Mouse (Mus musculus) embryonic facial prominence, embryonic 12.5 days (tissue): ENCODE data around the gene Bex2. TPM values are rescaled to one million over a fixed set of nuclear protein-coding genes. Genes with fewer than 3 reads are reported as not detected.
"Not testable (repeated sequence)": the region's sequence is repeated elsewhere in the genome, so short reads cannot be mapped to it uniquely, and the experiment has no call there.

Experiments
- ATAC-seq: fragments of 200-750 bp; cut with Nextera tagmentation; 2 replicates; pipeline ENCODE4 v1.8.0; 2017; ENCODE audit not compliant: insufficient number of reproducible peaks, insufficient read depth, low FRiP score, low TSS enrichment
- H3K27ac ChIP-seq: fragments of 300-500 bp; sonication (generic); 2 replicates; pipeline ENCODE4 v1.5.1; 2016; ENCODE audit warnings: mild to moderate bottlenecking
- H3K27me3 ChIP-seq: fragments of 300-500 bp; sonication (generic); 2 replicates; pipeline ENCODE4 v1.6.1; 2016; ENCODE audit warnings: mild to moderate bottlenecking, moderate library complexity
- H3K36me3 ChIP-seq: fragments of 300-500 bp; sonication (generic); 2 replicates; pipeline ENCODE4 v1.6.1; 2016; ENCODE audit warnings: mild to moderate bottlenecking
- H3K4me1 ChIP-seq: fragments of 300-500 bp; sonication (generic); 2 replicates; pipeline ENCODE4 v1.6.1; 2016
- H3K4me2 ChIP-seq: fragments of 300-500 bp; sonication (generic); replicated peaks from 2 replicates; pipeline ENCODE4 v1.6.1; 2016; ENCODE audit warnings: mild to moderate bottlenecking, moderate library complexity
- H3K4me3 ChIP-seq: fragments of 300-500 bp; sonication (generic); 2 replicates; pipeline ENCODE4 v1.5.1; 2016; ENCODE audit warnings: mild to moderate bottlenecking
- H3K9ac ChIP-seq: fragments of 300-500 bp; sonication (generic); 2 replicates; pipeline ENCODE4 v1.6.1; 2016; ENCODE audit warnings: mild to moderate bottlenecking, moderate library complexity
- H3K9me3 ChIP-seq: fragments of 300-500 bp; sonication (generic); 2 replicates; pipeline ENCODE4 v1.6.1; 2016; ENCODE audit warnings: mild to moderate bottlenecking, moderate library complexity
- WGBS: fragments of 180-500 bp; shearing (Covaris S2); methylation state at CpG from one replicate; pipeline ENCODE4 v1.1.7; 2016; 5-methylcytosine and 5-hydroxymethylcytosine counted together
- polyA plus RNA-seq: library from polyadenylated mRNA; unstranded; fragments of >200 nt; fragmentation: Nextera tagmentation; extraction: Ambion mirVana; gene quantifications from 2 replicates; pipeline ENCODE4 v1.2.1, GENCODE M21; 2016

Gene Bex2
- polyA plus RNA-seq: 192 and 203 TPM in 2 replicates

- H3K27me3 ChIP-seq, H3K27ac ChIP-seq, H3K4me1 ChIP-seq, H3K9me3 ChIP-seq, H3K36me3 ChIP-seq: not testable (repeated sequence)
- Histone ChIP-seq H3K4me2 (peak within 1 kb of the TSS; percentile 41), H3K9ac (peak within 1 kb of the TSS; percentile 27; the same call in 1 of the 2 replicates), H3K4me3 (peak within 1 kb of the TSS; percentile 39)
- WGBS: 40% methylated on average over 1 of the region's 32 CpGs
- peak; percentile 94 for ATAC-seq
Observed at GRCm38 (mm10) chrX:136068020-136068419, at the start of gene Bex2. Gene Bex2 (minus strand): TSS chrX:136068236.

- Histone ChIP-seq H3K4me2 (peak overlapping the region; percentile 53), H3K4me3 (peak overlapping the region; percentile 40), H3K9ac (0 out of 2 replicates have a peak overlapping the region, but pooled peaks have one; percentile 27), H3K27me3 (peaks cover 4% of the 10 kb centered on the region; the same call in 1 of the 2 replicates), H3K4me1 (no peaks in the 10 kb centered on the region), H3K36me3 (no peaks in the 10 kb centered on the region), H3K9me3 (no peaks in the 10 kb centered on the region), H3K27ac (peak overlapping the region; percentile 60; the same call in 1 of the 2 replicates)
- peak; percentile 96 for ATAC-seq
- WGBS: 22% methylated on average over 23 of the region's 23 CpGs
Observed at GRCm38 (mm10) chrX:136115419-136115961, 47.5 kb upstream of the Bex2 start.

- Histone ChIP-seq H3K4me1 (no peaks in the 10 kb centered on the region), H3K27ac (no peak overlapping the region), H3K36me3 (no peaks in the 10 kb centered on the region), H3K4me2 (peak overlapping the region; percentile 53), H3K27me3 (peaks cover 4% of the 10 kb centered on the region; the same call in 1 of the 2 replicates), H3K4me3 (no peak overlapping the region), H3K9ac (no peak overlapping the region), H3K9me3 (no peaks in the 10 kb centered on the region)
- WGBS: 36% methylated on average over 4 of the region's 4 CpGs
- ATAC-seq: no peak
Observed at GRCm38 (mm10) chrX:136115015-136115414, 47.0 kb upstream of the Bex2 start.

GRCm38 (mm10) chrX:136107942-136108341 is 39.9 kb upstream of the Bex2 start:
- H3K27me3 ChIP-seq: no peaks in the 10 kb centered on the region; the same call in 1 of the 2 replicates
- H3K9ac ChIP-seq: no peak overlapping the region
- ATAC-seq: no peak
- no peaks in the 10 kb centered on the region for H3K4me1 ChIP-seq
- H3K9me3 ChIP-seq: no peaks in the 10 kb centered on the region
- no peak overlapping the region for H3K4me2 ChIP-seq
- WGBS: 47% methylated on average over 6 of the region's 6 CpGs
- H3K4me3 ChIP-seq: no peak overlapping the region
- no peaks in the 10 kb centered on the region for H3K36me3 ChIP-seq
- H3K27ac ChIP-seq: no peak overlapping the region

DNA sequence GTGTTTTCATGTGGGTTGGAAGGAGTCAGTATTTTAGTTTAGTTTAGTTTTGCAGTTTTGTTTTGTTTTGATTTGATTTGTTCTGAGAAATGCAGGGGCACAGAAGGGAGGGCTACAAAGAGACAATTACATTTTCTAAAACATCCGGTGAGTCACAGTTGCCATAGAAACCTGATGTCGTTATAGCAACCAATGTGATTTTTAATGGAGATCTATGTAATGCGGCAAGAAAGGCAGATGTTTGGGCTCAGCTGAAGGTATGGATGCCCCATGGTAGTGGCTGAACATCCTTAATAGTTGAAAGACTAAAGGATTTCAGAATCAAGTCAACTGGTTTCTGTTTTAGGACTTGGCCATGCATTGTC is 36.7 kb upstream of the Bex2 start:
- H3K4me1 ChIP-seq: no peaks in the 10 kb centered on the region
- no peak for ATAC-seq
- no peak overlapping the region for H3K27ac ChIP-seq
- no peaks in the 10 kb centered on the region for H3K36me3 ChIP-seq
- no peak overlapping the region for H3K9ac ChIP-seq
- no peak overlapping the region for H3K4me3 ChIP-seq
- H3K9me3 ChIP-seq: no peaks in the 10 kb centered on the region
- no peak overlapping the region for H3K4me2 ChIP-seq
- H3K27me3 ChIP-seq: no peaks in the 10 kb centered on the region
- 66% methylated on average over 3 of the region's 3 CpGs for WGBS

DNA sequence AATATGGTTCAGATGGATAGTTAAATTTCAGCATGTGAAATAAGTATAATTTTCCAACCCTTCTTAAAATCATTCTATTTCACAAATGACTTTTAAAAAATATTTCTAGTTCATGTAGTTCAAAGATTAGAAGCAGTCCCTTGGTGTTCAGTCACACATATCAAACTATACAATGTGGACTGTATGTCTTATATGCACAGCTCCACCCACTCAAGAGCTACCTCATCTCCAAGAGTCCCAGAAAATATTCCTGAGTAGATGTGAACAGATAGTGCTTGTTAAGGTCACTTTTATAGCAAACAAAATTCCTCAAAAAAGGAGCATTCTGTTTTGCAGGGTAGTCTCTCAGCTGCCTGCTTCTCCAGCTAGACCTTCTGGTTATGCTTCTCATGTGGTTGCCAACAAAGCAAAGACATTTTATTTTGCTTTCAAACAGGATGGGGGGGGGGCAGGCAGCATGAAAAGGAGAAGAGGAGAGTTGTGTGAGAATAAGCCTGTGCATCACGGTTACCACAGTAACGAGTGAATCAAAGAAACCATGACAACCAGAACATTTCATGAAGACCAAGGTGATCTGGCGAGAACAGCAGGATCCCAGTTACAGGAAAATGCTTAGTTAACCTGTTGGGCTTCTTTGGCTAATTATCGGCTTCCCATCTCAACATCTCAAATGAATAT is 36.1 kb upstream of the Bex2 start:
- 71% methylated on average over 4 of the region's 4 CpGs for WGBS
- Histone ChIP-seq H3K9ac (no peak overlapping the region), H3K27me3 (no peaks in the 10 kb centered on the region), H3K4me3 (no peak overlapping the region), H3K4me1 (no peaks in the 10 kb centered on the region), H3K36me3 (no peaks in the 10 kb centered on the region), H3K4me2 (no peak overlapping the region), H3K9me3 (no peaks in the 10 kb centered on the region), H3K27ac (no peak overlapping the region)
- ATAC-seq: no peak

DNA sequence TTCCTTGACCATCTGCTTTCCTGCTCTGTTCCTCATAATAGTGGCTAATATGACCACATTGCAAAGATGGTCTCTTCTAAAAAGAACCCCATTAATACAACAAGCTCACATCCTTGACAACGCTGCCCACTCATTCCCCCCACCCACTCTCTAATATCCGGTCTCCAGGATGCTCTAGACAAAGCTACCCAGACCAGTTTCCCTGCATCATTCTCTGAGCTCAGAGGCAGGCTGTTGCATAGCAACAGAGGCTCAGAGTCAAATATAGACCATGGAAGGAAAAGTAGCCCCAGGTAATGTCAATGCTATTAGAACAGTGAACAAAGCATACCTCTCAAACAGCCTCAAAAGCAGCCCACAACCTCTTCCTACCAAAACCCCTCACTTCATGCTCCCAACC is 26.4 kb upstream of the Bex2 start:
- Histone ChIP-seq H3K9ac (no peak overlapping the region), H3K4me2 (no peak overlapping the region), H3K4me1 (no peaks in the 10 kb centered on the region), H3K27me3 (no peaks in the 10 kb centered on the region; the same call in 1 of the 2 replicates), H3K4me3 (no peak overlapping the region), H3K27ac (no peak overlapping the region), H3K36me3 (no peaks in the 10 kb centered on the region), H3K9me3 (no peaks in the 10 kb centered on the region)
- ATAC-seq: no peak
- 40% methylated on average over 2 of the region's 2 CpGs for WGBS

GRCm38 (mm10) chrX:136092497-136093279 is 24.7 kb upstream of the Bex2 start:
- no peak overlapping the region for H3K9ac ChIP-seq
- H3K36me3 ChIP-seq: no peaks in the 10 kb centered on the region
- WGBS: 46% methylated on average over 2 of the region's 2 CpGs
- no peaks in the 10 kb centered on the region for H3K9me3 ChIP-seq
- no peaks in the 10 kb centered on the region for H3K4me1 ChIP-seq
- no peak overlapping the region for H3K4me3 ChIP-seq
- no peak overlapping the region for H3K4me2 ChIP-seq
- H3K27ac ChIP-seq: no peak overlapping the region
- no peaks in the 10 kb centered on the region; the same call in 1 of the 2 replicates for H3K27me3 ChIP-seq
- no peak for ATAC-seq

DNA sequence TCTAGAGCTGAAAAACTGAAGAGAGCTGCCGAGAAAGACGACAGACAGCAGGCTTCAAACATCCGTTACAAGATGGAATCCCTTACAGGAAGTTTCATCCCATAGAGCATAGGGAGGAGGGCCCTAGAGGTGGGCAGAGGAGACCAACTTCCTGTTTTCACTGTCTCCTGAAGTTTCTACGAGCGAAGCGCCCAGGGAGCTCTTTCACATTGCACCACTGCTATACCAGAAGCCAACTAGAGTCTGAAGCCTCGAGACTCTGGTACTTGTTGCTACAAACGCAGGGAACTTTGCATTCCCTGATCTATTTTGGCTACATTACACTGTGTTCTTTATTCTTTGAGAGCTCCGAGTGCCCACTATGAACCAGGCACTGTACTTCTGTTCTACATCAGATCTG is 17.1 kb upstream of the Bex2 start, which contains the start of gene Nxf3:
Nxf3 (minus strand) TSS at position 101 of the 400 bp plus-strand sequence.
- no peak for ATAC-seq
- H3K36me3 ChIP-seq: no peaks in the 10 kb centered on the region
- H3K27ac ChIP-seq: no peak within 1 kb of the TSS
- 82% methylated on average over 9 of the region's 9 CpGs for WGBS
- no peak within 1 kb of the TSS for H3K4me3 ChIP-seq
- no peak within 1 kb of the TSS for H3K4me2 ChIP-seq
- no peak within 1 kb of the TSS for H3K9ac ChIP-seq
- no peaks in the 10 kb centered on the region for H3K4me1 ChIP-seq
- H3K27me3 ChIP-seq: no peaks in the 10 kb centered on the region; the same call in 1 of the 2 replicates
- H3K9me3 ChIP-seq: no peaks in the 10 kb centered on the region

DNA sequence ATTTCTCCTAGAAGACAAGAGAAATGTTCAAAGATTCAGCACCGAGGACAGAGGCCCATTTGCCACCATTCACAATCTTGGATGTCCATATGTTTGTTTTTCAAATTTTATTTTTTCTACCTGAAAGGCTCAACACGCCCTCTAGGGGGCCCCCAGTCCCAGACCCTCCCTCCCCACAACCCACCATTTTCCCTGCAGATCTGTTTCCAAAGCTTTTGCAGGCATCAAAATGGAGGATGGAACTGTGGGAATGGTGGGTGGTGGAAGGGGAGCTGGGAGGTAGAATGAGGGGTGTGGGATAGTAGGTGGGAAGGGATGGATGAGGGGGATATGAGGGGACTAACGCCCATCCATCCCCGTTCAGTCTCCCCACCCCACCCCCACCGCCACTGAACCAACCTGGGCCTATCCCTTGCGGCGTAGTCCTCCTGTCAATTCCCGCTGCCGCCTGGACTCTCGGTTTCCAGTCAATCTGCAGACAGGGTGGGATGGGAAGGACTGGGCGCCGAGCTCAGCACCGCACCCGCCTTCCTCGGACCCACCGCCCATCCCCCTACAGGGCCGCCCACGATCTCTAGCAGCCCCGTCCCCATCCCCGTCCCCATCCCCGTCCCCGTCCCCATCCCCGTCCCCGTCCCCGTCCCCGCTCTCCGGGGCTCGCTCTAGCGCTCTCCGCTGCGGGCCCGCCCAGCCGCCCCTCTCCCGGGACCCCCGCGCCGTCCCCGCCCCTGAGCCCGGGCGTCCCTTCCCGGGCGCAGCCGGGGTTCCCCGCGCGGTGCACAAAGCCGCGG is 640 bp downstream of the Bex2 start:
- Histone ChIP-seq H3K9ac (peak overlapping the region; percentile 27; the same call in 1 of the 2 replicates), H3K4me3 (peak overlapping the region; percentile 39), H3K4me2 (peak overlapping the region; percentile 41)
- H3K4me1 ChIP-seq, H3K9me3 ChIP-seq, H3K27ac ChIP-seq, H3K36me3 ChIP-seq, H3K27me3 ChIP-seq: not testable (repeated sequence)
- ATAC-seq: peak; percentile 79
- WGBS: 26% methylated on average over 9 of the region's 48 CpGs

DNA sequence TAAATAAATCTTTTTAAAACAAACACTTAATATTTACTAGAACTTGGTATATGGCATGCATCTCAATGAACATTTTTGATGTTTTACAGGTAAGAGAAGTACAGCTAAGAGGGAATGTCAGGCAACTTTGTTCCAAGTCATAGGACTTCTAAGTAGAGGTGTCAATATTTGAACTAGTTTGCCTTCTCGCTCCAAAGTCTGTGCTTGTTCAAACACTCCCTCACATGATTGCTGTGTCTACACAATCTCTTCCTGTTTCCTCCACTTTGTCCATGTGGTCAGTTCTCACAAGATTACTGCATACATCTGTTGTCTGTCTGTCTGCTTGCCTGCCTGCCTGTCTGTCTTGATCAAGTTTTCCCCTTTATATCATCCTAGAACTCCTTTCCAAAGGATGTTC is 7.3 kb downstream of the Bex2 start:
- no peak overlapping the region for H3K4me2 ChIP-seq
- H3K4me3 ChIP-seq: no peak overlapping the region
- 76% methylated on average over 1 of the region's 1 CpGs for WGBS
- H3K9ac ChIP-seq: no peak overlapping the region
- no peaks in the 10 kb centered on the region for H3K36me3 ChIP-seq
- no peaks in the 10 kb centered on the region for H3K9me3 ChIP-seq
- H3K27me3 ChIP-seq: peaks cover 2% of the 10 kb centered on the region; the same call in 1 of the 2 replicates
- H3K27ac ChIP-seq: no peak overlapping the region
- ATAC-seq: no peak
- H3K4me1 ChIP-seq: no peaks in the 10 kb centered on the region
